Mouse (Mus musculus): Measurements from ENCODE around the gene Tysnd1.

Gene Tysnd1

GRCm38 (mm10) chr10:61694870-61695670 lies at the start of gene Tysnd1:
TSS of gene Tysnd1 (plus strand) at chr10:61695514.
- peak; percentile 93 for DNase-seq (ENCODE audit: low spot score)

GRCm38 (mm10) chr10:61646557-61646956 lies 48.8 kb upstream of the Tysnd1 start:
- DNase-seq (ENCODE audit: low spot score): no peak

- DNase-seq (ENCODE audit: low spot score): peak; percentile 76
Measured at GRCm38 (mm10) chr10:61647790-61648736, 47.3 kb upstream of the Tysnd1 start, which contains the start of gene Ppa1. TSS of gene Ppa1 (plus strand) at chr10:61648552.

GRCm38 (mm10) chr10:61648737-61649645 lies 46.3 kb upstream of the Tysnd1 start:
- peak; percentile 9 for DNase-seq (ENCODE audit: low spot score)

GRCm38 (mm10) chr10:61654105-61654504 lies 41.2 kb upstream of the Tysnd1 start:
- DNase-seq (ENCODE audit: low spot score): no peak

GRCm38 (mm10) chr10:61654691-61655090 lies 40.6 kb upstream of the Tysnd1 start:
- no peak for DNase-seq (ENCODE audit: low spot score)

- DNase-seq (ENCODE audit: low spot score): no peak
Measured at GRCm38 (mm10) chr10:61655188-61655587, 40.1 kb upstream of the Tysnd1 start.

- DNase-seq (ENCODE audit: low spot score): no peak
Measured at GRCm38 (mm10) chr10:61656928-61657882, 38.1 kb upstream of the Tysnd1 start.

GRCm38 (mm10) chr10:61657985-61658384 lies 37.3 kb upstream of the Tysnd1 start:
- DNase-seq (ENCODE audit: low spot score): peak; percentile 48

GRCm38 (mm10) chr10:61661887-61662286 lies 33.4 kb upstream of the Tysnd1 start:
- DNase-seq (ENCODE audit: low spot score): no peak

GRCm38 (mm10) chr10:61662391-61662988 lies 32.8 kb upstream of the Tysnd1 start:
- no peak for DNase-seq (ENCODE audit: low spot score)

- no peak for DNase-seq (ENCODE audit: low spot score)
Measured at GRCm38 (mm10) chr10:61665111-61665510, 30.2 kb upstream of the Tysnd1 start.

- DNase-seq (ENCODE audit: low spot score): no peak
Measured at GRCm38 (mm10) chr10:61665651-61666050, 29.7 kb upstream of the Tysnd1 start.

GRCm38 (mm10) chr10:61669289-61669688 lies 26.0 kb upstream of the Tysnd1 start:
- DNase-seq (ENCODE audit: low spot score): no peak

- DNase-seq (ENCODE audit: low spot score): no peak
Measured at GRCm38 (mm10) chr10:61669896-61670295, 25.4 kb upstream of the Tysnd1 start.

- no peak for DNase-seq (ENCODE audit: low spot score)
Measured at GRCm38 (mm10) chr10:61670758-61671157, 24.6 kb upstream of the Tysnd1 start.

- no peak for DNase-seq (ENCODE audit: low spot score)
Measured at GRCm38 (mm10) chr10:61675935-61676334, 19.4 kb upstream of the Tysnd1 start.

- no peak for DNase-seq (ENCODE audit: low spot score)
Measured at GRCm38 (mm10) chr10:61679545-61679944, 15.8 kb upstream of the Tysnd1 start.

GRCm38 (mm10) chr10:61680015-61680913 lies 15.1 kb upstream of the Tysnd1 start, which contains the start of gene Sar1a:
TSS of gene Sar1a (plus strand) at chr10:61680299.
- DNase-seq (ENCODE audit: low spot score): peak; percentile 98
